Mouse (Mus musculus) stomach, postnatal 0 days (tissue): ENCODE data around the gene Prr9.

Source experiments
- CTCF ChIP-seq: IDR thresholded peaks from 2 replicates; pipeline ENCODE4 v1.5.1; 2016; ENCODE audit warnings: antibody characterized with exemption, low read depth, mild to moderate bottlenecking, moderate library complexity
- EP300 ChIP-seq: optimal IDR thresholded peaks from 2 replicates; pipeline ENCODE3; 2016; ENCODE audit warnings: antibody characterized with exemption

DNA sequence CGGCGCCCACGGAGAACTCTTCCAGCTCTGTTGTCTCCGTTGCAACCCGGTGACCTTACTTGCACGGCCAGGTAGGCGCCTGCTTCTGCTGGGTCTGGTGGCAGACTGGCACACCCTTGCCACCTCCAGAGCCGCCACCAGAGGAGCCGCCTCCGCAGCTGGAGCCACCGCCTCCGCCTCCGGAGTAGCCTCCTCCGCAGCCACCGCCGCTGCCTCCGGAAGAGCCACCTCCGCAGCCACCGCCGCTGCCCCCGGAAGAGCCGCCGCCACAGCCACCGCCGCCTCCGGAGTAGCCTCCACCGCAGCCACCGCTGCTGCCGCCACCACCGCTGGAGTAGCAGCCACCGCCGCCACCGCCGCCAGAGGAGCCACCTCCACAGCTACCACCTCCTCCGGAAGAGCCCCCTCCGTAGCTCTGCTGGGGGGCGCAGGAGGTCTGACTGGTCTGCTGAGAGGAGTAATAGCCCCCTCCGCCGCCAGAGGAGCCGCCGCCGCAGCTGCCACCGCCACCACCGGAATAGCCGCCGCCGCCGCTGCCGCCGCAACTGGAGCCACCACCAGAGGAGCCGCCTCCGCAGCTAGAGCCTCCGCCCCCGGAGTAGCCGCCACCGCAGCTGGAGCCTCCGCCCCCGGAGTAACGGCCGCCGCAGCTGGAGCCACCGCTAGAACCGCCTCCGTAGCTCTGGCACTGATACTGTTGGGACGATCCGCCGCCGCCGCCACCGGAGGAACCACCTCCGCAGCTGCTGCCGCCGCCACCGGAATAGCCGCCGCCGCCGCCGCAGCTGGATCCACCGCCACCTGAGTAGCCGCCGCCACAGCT, 43.1 kb downstream of the Prr9 start:
- TF ChIP-seq CTCF (peak; percentile 11), EP300 (no peak)
